ENCODE assay signal across 27 mouse cellular contexts in genomic region chr16:95356962-95357955, GRCm38 (mm10).
DNase-seq lines count a peak whose midpoint lies in the region; ATAC-seq and TF ChIP-seq lines count a peak whose summit lies in the region.
"Had no signal": no experiment of that assay in that cellular context is flagged by ENCODE, and none has a peak within 500 bp of the region (broad histone marks: within the 10 kb centered on the region; RNA-seq: fewer than 3 reads in every experiment).

No protein-coding gene starts in this region.

- H3K9ac ChIP-seq in hindbrain, postnatal 0 days (replicated peaks; ENCODE audit: low read length), result no peak overlapping the region
- H3K9ac ChIP-seq in hindbrain, embryonic 11.5 days (ENCODE audit: low read depth, low read length), result no peak overlapping the region
- H3K9ac ChIP-seq in stomach, embryonic 15.5 days, result no peak overlapping the region
- H3K9ac ChIP-seq in stomach, postnatal 0 days (ENCODE audit: low read length), result no peak overlapping the region
- H3K9ac ChIP-seq: forebrain, embryonic 15.5 days; heart, embryonic 12.5 days; hindbrain, embryonic 13.5 days; neural tube, embryonic 12.5 days had no signal

- 71% methylated on average over 12 of the region's 12 CpGs for WGBS in hindbrain, postnatal 0 days
- 87% methylated on average over 12 of the region's 12 CpGs for WGBS in hindbrain, embryonic 11.5 days
- 74% methylated on average over 12 of the region's 12 CpGs for WGBS in stomach, embryonic 15.5 days
- WGBS in stomach, postnatal 0 days, result 65% methylated on average over 12 of the region's 12 CpGs
- WGBS in limb, embryonic 10.5 days, result 85% methylated on average over 12 of the region's 12 CpGs

- no peaks in the 10 kb centered on the region for H3K27me3 ChIP-seq in hindbrain, postnatal 0 days (ENCODE audit: insufficient read depth, low read length)
- H3K27me3 ChIP-seq in hindbrain, embryonic 11.5 days (ENCODE audit: control insufficient read depth, insufficient read depth, low read length), result no peaks in the 10 kb centered on the region
- H3K27me3 ChIP-seq in stomach, embryonic 15.5 days (replicated peaks), result no peaks in the 10 kb centered on the region
- no peaks in the 10 kb centered on the region for H3K27me3 ChIP-seq in stomach, postnatal 0 days (ENCODE audit: control insufficient read depth, insufficient read depth, low read length)
- no peaks in the 10 kb centered on the region for H3K27me3 ChIP-seq in limb, embryonic 10.5 days (ENCODE audit: low read depth, poor library complexity, severe bottlenecking)
- H3K27me3 ChIP-seq: forebrain, embryonic 15.5 days; heart, embryonic 12.5 days; hindbrain, embryonic 13.5 days; neural tube, embryonic 12.5 days had no signal

- H3K9me3 ChIP-seq in hindbrain, postnatal 0 days (ENCODE audit: low read length), result no peaks in the 10 kb centered on the region
- no peaks in the 10 kb centered on the region for H3K9me3 ChIP-seq in hindbrain, embryonic 11.5 days (ENCODE audit: control insufficient read depth, low read length)
- H3K9me3 ChIP-seq in stomach, embryonic 15.5 days, result no peaks in the 10 kb centered on the region
- no peaks in the 10 kb centered on the region for H3K9me3 ChIP-seq in stomach, postnatal 0 days (ENCODE audit: control insufficient read depth, low read length)
- H3K9me3 ChIP-seq in limb, embryonic 10.5 days (replicated peaks), result no peaks in the 10 kb centered on the region
- H3K9me3 ChIP-seq: forebrain, embryonic 15.5 days; heart, embryonic 12.5 days; hindbrain, embryonic 13.5 days; neural tube, embryonic 12.5 days had no signal

- H3K27ac ChIP-seq in hindbrain, postnatal 0 days, result no peak overlapping the region
- no peak overlapping the region for H3K27ac ChIP-seq in hindbrain, embryonic 11.5 days (ENCODE audit: low read depth, low read length)
- H3K27ac ChIP-seq in stomach, embryonic 15.5 days, result no peak overlapping the region
- no peak overlapping the region for H3K27ac ChIP-seq in stomach, postnatal 0 days (replicated peaks)
- 0 out of 2 replicates have a peak overlapping the region, but pooled peaks have one; percentile 30 for H3K27ac ChIP-seq in limb, embryonic 10.5 days
- H3K27ac ChIP-seq: forebrain, embryonic 15.5 days; hindbrain, embryonic 13.5 days; neural tube, embryonic 12.5 days had no signal

- no peaks in the 10 kb centered on the region for H3K36me3 ChIP-seq in hindbrain, postnatal 0 days (ENCODE audit: insufficient read depth, low read length)
- no peaks in the 10 kb centered on the region for H3K36me3 ChIP-seq in hindbrain, embryonic 11.5 days (ENCODE audit: control insufficient read depth, insufficient read depth, low read length)
- no peaks in the 10 kb centered on the region for H3K36me3 ChIP-seq in stomach, embryonic 15.5 days
- H3K36me3 ChIP-seq in stomach, postnatal 0 days (ENCODE audit: control insufficient read depth, insufficient read depth, low read length), result no peaks in the 10 kb centered on the region
- H3K36me3 ChIP-seq in limb, embryonic 10.5 days, result peaks cover 8% of the 10 kb centered on the region; the same call in 1 of the 2 replicates
- H3K36me3 ChIP-seq: forebrain, embryonic 15.5 days; hindbrain, embryonic 13.5 days; neural tube, embryonic 12.5 days had no signal

- no peak for TF ChIP-seq EP300 in stomach, postnatal 0 days (optimal IDR thresholded peaks at IDR 0.05)

- no peak overlapping the region for H3K4me2 ChIP-seq in hindbrain, postnatal 0 days (ENCODE audit: low read depth, low read length)
- H3K4me2 ChIP-seq in hindbrain, embryonic 11.5 days (replicated peaks; ENCODE audit: low read depth, low read length), result no peak overlapping the region
- no peak overlapping the region for H3K4me2 ChIP-seq in stomach, embryonic 15.5 days
- no peak overlapping the region for H3K4me2 ChIP-seq in stomach, postnatal 0 days (replicated peaks; ENCODE audit: low read depth)
- H3K4me2 ChIP-seq: forebrain, embryonic 15.5 days; heart, embryonic 12.5 days; hindbrain, embryonic 13.5 days; neural tube, embryonic 12.5 days had no signal

- TF ChIP-seq CTCF in hindbrain, postnatal 0 days (IDR thresholded peaks at IDR 0.05; ENCODE audit: low read depth), result no peak
- TF ChIP-seq CTCF in stomach, postnatal 0 days (IDR thresholded peaks at IDR 0.05; ENCODE audit: low read depth), result no peak

- H3K4me3 ChIP-seq in hindbrain, postnatal 0 days (ENCODE audit: low read length), result no peak overlapping the region
- H3K4me3 ChIP-seq in hindbrain, embryonic 11.5 days (ENCODE audit: low read depth, low read length), result no peak overlapping the region
- no peak overlapping the region for H3K4me3 ChIP-seq in stomach, embryonic 15.5 days (replicated peaks)
- no peak overlapping the region for H3K4me3 ChIP-seq in stomach, postnatal 0 days (ENCODE audit: low read depth, low read length)
- no peak overlapping the region for H3K4me3 ChIP-seq in limb, embryonic 10.5 days
- H3K4me3 ChIP-seq: forebrain, embryonic 15.5 days; heart, embryonic 12.5 days; hindbrain, embryonic 13.5 days; neural tube, embryonic 12.5 days had no signal

- no peaks in the 10 kb centered on the region for H3K4me1 ChIP-seq in hindbrain, postnatal 0 days (ENCODE audit: insufficient read depth, low read length)
- no peaks in the 10 kb centered on the region for H3K4me1 ChIP-seq in hindbrain, embryonic 11.5 days (replicated peaks; ENCODE audit: control insufficient read depth, insufficient read depth, low read length)
- no peaks in the 10 kb centered on the region for H3K4me1 ChIP-seq in stomach, embryonic 15.5 days
- no peaks in the 10 kb centered on the region for H3K4me1 ChIP-seq in stomach, postnatal 0 days (replicated peaks; ENCODE audit: control insufficient read depth, insufficient read depth)
- H3K4me1 ChIP-seq in limb, embryonic 10.5 days, result peaks cover 25% of the 10 kb centered on the region
- H3K4me1 ChIP-seq: forebrain, embryonic 15.5 days; hindbrain, embryonic 13.5 days; neural tube, embryonic 12.5 days had no signal

- 0 out of 2 replicates have a peak, but pooled peaks have one; percentile 35 for ATAC-seq in hindbrain, postnatal 0 days
- ATAC-seq in hindbrain, embryonic 11.5 days (ENCODE audit: low FRiP score), result no peak
- ATAC-seq in stomach, embryonic 15.5 days (ENCODE audit: insufficient read depth, low FRiP score, low read depth), result 0 out of 2 replicates have a peak, but pooled peaks have one; percentile 6
- ATAC-seq in stomach, postnatal 0 days (ENCODE audit: low FRiP score, low TSS enrichment), result no peak
- ATAC-seq: activated CD4-positive, CD25-positive, alpha-beta regulatory T cell, adult 4 months; forebrain, embryonic 15.5 days had no signal

- DNase-seq in hindbrain, postnatal 0 days (ENCODE audit: low spot score), result peak; percentile 9
- DNase-seq in hindbrain, embryonic 11.5 days (ENCODE audit: low spot score), result no peak
- no peak for DNase-seq in stomach, postnatal 0 days (ENCODE audit: low spot score)
- DNase-seq in limb, embryonic 10.5 days (ENCODE audit: low spot score), result no peak
- no peak for DNase-seq in gastrocnemius, adult 18-20 months (ENCODE audit: low spot score)
- no peak for DNase-seq in spleen, postnatal 4 days (ENCODE audit: low spot score in 2 of 2)
- DNase-seq: adrenal gland, postnatal 10 days; B cell, adult 2 months; cerebellum, adult 9-11 months; gastrocnemius, postnatal 14 days; heart, adult 11 months; heart, postnatal 14 days; kidney, adult 2 months; kidney, postnatal 14 days; left cerebral cortex, postnatal 4 days; lung, postnatal 4 days; midbrain, embryonic 14.5 days; right cerebral cortex, postnatal 14 days; spleen, adult 18-20 months; thymus, adult 18-20 months; thymus, postnatal 36 days had no signal

Comparison
In these comparisons a context has a peak if more than half of its experiments do, and no peak if none do; other contexts are left out.
1. ATAC-seq: peak in hindbrain, postnatal 0 days (single experiment) and stomach, embryonic 15.5 days (single experiment); none in hindbrain, embryonic 11.5 days (single experiment) and stomach, postnatal 0 days (single experiment).